9 mouse cellular contexts compared by ENCODE assay signal in genomic region chr2:25225811-25226379, GRCm38 (mm10). TPM values are rescaled to one million over a fixed set of nuclear protein-coding genes. Genes with fewer than 3 reads are reported as not detected.
DNase-seq lines count a peak whose midpoint lies in the region; ATAC-seq lines count a peak whose summit lies in the region.
"Had no signal": no experiment of that assay in that cellular context is flagged by ENCODE, and none has a peak within 500 bp of the region (broad histone marks: within the 10 kb centered on the region; RNA-seq: fewer than 3 reads in every experiment).

No protein-coding gene starts in this region.

- peak; percentile 55 for DNase-seq in cerebellum, adult 9-10 months
- no peak for DNase-seq in cerebellum, adult 11 months
- peak; percentile 20 for DNase-seq in 3T3-L1 (ENCODE audit: low read depth, low spot score)
- DNase-seq in liver, embryonic 13.5 days: no peak
- DNase-seq in frontal cortex, adult 2 months (ENCODE audit: extremely low spot score in 1 of 2, low spot score in 1 of 2): no peak
- no peak for DNase-seq in embryo, embryonic 10.5 days (ENCODE audit: low spot score)
- DNase-seq in testis, postnatal 10 days (ENCODE audit: low spot score): no peak
- DNase-seq: lung, adult 2 months had no signal

- ATAC-seq in forebrain, embryonic 16.5 days: no peak
- ATAC-seq in liver, embryonic 13.5 days (ENCODE audit: low read depth): no peak

- peaks cover 17% of the 10 kb centered on the region for H3K4me1 ChIP-seq in forebrain, embryonic 16.5 days (replicated peaks; ENCODE audit: control insufficient read depth, insufficient read depth, low read length)
- H3K4me1 ChIP-seq in liver, embryonic 13.5 days (replicated peaks): peaks cover 47% of the 10 kb centered on the region

- H3K4me3 ChIP-seq in forebrain, embryonic 16.5 days (replicated peaks; ENCODE audit: low read length): no peak overlapping the region
- peak overlapping the region; percentile 73 for H3K4me3 ChIP-seq in liver, embryonic 13.5 days (replicated peaks)

- H3K27ac ChIP-seq in forebrain, embryonic 16.5 days (ENCODE audit: low read length): peak overlapping the region; percentile 98; the same call in 1 of the 2 replicates
- peak overlapping the region; percentile 98 for H3K27ac ChIP-seq in liver, embryonic 13.5 days

- H3K27me3 ChIP-seq in forebrain, embryonic 16.5 days (replicated peaks; ENCODE audit: control insufficient read depth, insufficient read depth, low read length): no peaks in the 10 kb centered on the region
- no peaks in the 10 kb centered on the region for H3K27me3 ChIP-seq in liver, embryonic 13.5 days

- no peaks in the 10 kb centered on the region for H3K9me3 ChIP-seq in forebrain, embryonic 16.5 days (ENCODE audit: control insufficient read depth, low read length)
- no peaks in the 10 kb centered on the region for H3K9me3 ChIP-seq in liver, embryonic 13.5 days (replicated peaks)

- H3K4me2 ChIP-seq in forebrain, embryonic 16.5 days (ENCODE audit: low read length): peak overlapping the region; percentile 52; the same call in 1 of the 2 replicates
- H3K4me2 ChIP-seq in liver, embryonic 13.5 days: peak overlapping the region; percentile 72

- no peaks in the 10 kb centered on the region for H3K36me3 ChIP-seq in forebrain, embryonic 16.5 days (ENCODE audit: control insufficient read depth, insufficient read depth)
- peaks cover 27% of the 10 kb centered on the region for H3K36me3 ChIP-seq in liver, embryonic 13.5 days

- 72% methylated on average over 8 of the region's 8 CpGs for whole genome bisulfite sequencing in forebrain, embryonic 16.5 days
- 78% methylated on average over 8 of the region's 8 CpGs for WGBS in liver, embryonic 13.5 days (ENCODE audit: insufficient replicate concordance)

- H3K9ac ChIP-seq in forebrain, embryonic 16.5 days (replicated peaks; ENCODE audit: low read depth, low read length): no peak overlapping the region; the same call in 1 of the 2 replicates
- H3K9ac ChIP-seq in liver, embryonic 13.5 days: peak overlapping the region; percentile 86

RNA-seq across cellular contexts. Expression of gene Tubb4b, which starts 1.4 kb away (rescaled TPM):
- 394 TPM in 2 replicates for polyA plus RNA-seq in forebrain, embryonic 16.5 days (2015; fragmentation: Nextera tagmentation; extraction: Ambion mirVana)
- 835 and 850 TPM in 2 replicates for polyA plus RNA-seq in liver, embryonic 13.5 days (2015; fragmentation: Nextera tagmentation; extraction: Ambion mirVana)
- 499 and 548 TPM in 2 replicates for polyA plus RNA-seq in frontal cortex, adult 2 months (2012; rRNA removed)

RNA-seq across cellular contexts. Expression of gene Fam166a, which starts 7.3 kb away (rescaled TPM):
- not detected in 2 replicates for polyA plus RNA-seq in forebrain, embryonic 16.5 days (2015; fragmentation: Nextera tagmentation; extraction: Ambion mirVana)
- polyA plus RNA-seq in liver, embryonic 13.5 days (2015; fragmentation: Nextera tagmentation; extraction: Ambion mirVana): not detected in 2 replicates
- 0.16 and 0.19 TPM in 2 replicates for polyA plus RNA-seq in frontal cortex, adult 2 months (2012; rRNA removed)

RNA-seq across cellular contexts. Expression of gene Slc34a3, which starts 8.3 kb away (rescaled TPM):
- not detected in 2 replicates for polyA plus RNA-seq in forebrain, embryonic 16.5 days (2015; fragmentation: Nextera tagmentation; extraction: Ambion mirVana)
- polyA plus RNA-seq in liver, embryonic 13.5 days (2015; fragmentation: Nextera tagmentation; extraction: Ambion mirVana): not detected in 2 replicates
- 0.08 and 0.15 TPM in 2 replicates for polyA plus RNA-seq in frontal cortex, adult 2 months (2012; rRNA removed)
- polyA plus RNA-seq: lung, adult 2 months had no signal

RNA-seq across cellular contexts. Expression of gene Rnf224, which starts 10.7 kb away (rescaled TPM):
- not detected in 2 replicates for polyA plus RNA-seq in forebrain, embryonic 16.5 days (2015; fragmentation: Nextera tagmentation; extraction: Ambion mirVana)
- not detected in 2 replicates for polyA plus RNA-seq in liver, embryonic 13.5 days (2015; fragmentation: Nextera tagmentation; extraction: Ambion mirVana)
- not detected in 2 replicates for polyA plus RNA-seq in frontal cortex, adult 2 months (2012; rRNA removed)

RNA-seq across cellular contexts. Expression of gene Stpg3, which starts 11.5 kb away (rescaled TPM):
- polyA plus RNA-seq in forebrain, embryonic 16.5 days (2015; fragmentation: Nextera tagmentation; extraction: Ambion mirVana): not detected in 2 replicates
- polyA plus RNA-seq in liver, embryonic 13.5 days (2015; fragmentation: Nextera tagmentation; extraction: Ambion mirVana): not detected in 2 replicates
- 0.06 and 0.15 TPM in 2 replicates for polyA plus RNA-seq in frontal cortex, adult 2 months (2012; rRNA removed)
- polyA plus RNA-seq: lung, adult 2 months had no signal

Comparison
In these comparisons a context has a peak if more than half of its experiments do, and no peak if none do; other contexts are left out.
1. DNase-seq: peak in cerebellum, adult 9-10 months (single experiment) and 3T3-L1 (single experiment); none in cerebellum, adult 11 months (single experiment), liver, embryonic 13.5 days (single experiment), frontal cortex, adult 2 months (0 of 2), embryo, embryonic 10.5 days (single experiment) and testis, postnatal 10 days (single experiment).